Mouse (Mus musculus) brain, embryonic 18.5 days (tissue): ENCODE results near the gene Rnps1.
"Not testable (repeated sequence)": the region's sequence is repeated elsewhere in the genome, so short reads cannot be mapped to it uniquely, and the experiment has no call there.

Experiments
- DNase-seq: peaks from one replicate; pipeline ENCODE4 v3.0.0-alpha.2; 2012; ENCODE audit warnings: low read depth, low spot score

The Rnps1 gene

DNA sequence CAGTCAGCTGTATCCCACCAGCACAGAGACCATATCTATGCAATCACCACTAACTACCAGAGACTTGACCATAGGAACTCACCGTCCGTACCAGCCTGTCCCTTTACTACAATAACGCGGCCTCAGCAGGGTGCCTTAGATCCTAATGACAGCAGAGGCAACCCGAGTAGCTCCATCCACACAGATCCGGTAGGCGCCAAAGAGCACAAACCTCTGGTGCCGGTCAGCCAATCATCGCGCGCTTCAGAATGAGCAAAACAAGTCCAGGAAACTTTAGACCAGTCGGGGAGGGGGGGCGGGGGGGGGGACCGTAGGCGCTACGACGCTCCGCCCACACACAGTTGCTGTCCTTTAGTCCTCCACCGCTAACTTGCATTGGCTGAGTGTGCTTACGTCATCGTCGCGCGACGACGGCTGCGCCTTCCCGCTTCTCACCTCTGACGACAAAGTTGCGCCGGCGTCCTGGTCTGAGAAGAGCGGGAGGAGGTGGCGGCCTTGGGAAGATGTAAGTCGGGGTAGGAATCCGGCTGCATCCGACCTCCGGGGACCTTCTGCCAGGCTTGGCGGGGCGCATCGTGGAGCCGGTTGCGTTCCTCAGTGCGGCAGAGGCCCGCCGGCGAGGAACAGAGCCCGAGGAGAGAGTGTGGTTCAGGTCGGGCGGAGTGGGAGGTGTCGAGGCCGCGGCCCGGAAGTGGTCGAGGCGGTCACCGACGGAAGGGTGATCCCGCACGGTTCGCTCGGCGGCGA, at the start of gene Rnps1:
Gene Rnps1 (plus strand): TSS at position 336 of the 747 bp plus-strand sequence.
- peak; percentile 97 for DNase-seq

DNA sequence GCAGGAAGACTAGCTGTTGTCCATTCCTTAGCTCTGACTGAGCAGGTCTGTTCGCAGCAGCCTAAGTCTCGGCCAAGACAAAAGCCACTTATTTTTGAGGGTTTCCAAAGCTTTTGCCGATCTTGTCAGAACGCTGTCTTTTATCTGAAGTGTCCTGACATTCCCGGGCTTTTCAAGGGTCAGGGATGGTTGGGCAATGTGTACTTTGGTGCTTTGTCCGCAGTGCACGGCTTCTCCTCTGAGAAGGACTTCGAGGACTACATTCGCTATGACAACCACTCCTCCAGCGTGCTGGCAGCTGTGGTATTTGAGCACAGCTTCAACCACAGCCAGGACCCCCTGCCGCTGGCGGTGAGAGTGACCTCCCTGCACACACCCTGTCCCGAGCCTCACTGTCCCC, 48.5 kb upstream of the Rnps1 start:
- DNase-seq, result no peak

DNA sequence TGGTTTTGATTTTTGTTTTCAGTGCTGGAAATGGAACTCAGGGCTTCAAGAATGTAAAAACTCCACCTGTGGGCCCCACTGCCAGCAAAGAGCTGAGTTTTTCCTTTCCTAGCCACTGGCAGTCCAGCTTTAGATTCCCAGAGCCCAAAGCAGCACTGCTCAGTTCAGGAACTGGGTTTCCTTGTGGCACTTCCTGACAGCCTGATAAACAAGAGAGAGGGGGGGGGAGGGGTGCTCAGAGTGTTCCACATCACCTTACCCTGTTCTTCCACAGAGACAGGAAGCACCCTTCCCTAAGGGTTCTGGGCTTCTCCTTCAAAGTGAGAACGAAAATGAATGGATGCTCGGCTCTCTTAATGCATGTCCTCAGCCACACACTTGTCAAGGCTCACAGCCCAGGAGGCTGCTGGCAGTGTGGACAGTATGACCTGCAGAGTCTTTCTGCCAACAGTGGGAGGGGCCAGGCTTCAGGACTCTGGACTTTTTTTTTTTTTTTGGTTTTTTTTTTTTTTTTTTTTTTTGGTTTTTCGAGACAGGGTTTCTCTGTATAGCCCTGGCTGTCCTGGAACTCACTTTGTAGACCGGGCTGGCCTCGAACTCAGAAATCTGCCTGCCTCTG, 39.2 kb upstream of the Rnps1 start:
- DNase-seq, result no peak

GRCm38 (mm10) chr17:24375886-24376285, 38.5 kb upstream of the Rnps1 start:
- DNase-seq, result no peak

GRCm38 (mm10) chr17:24378496-24378895, 35.9 kb upstream of the Rnps1 start:
- DNase-seq, result no peak

- no peak for DNase-seq
These were observed 30.6 kb upstream of the Rnps1 start for GRCm38 (mm10) chr17:24383789-24384188.

DNA sequence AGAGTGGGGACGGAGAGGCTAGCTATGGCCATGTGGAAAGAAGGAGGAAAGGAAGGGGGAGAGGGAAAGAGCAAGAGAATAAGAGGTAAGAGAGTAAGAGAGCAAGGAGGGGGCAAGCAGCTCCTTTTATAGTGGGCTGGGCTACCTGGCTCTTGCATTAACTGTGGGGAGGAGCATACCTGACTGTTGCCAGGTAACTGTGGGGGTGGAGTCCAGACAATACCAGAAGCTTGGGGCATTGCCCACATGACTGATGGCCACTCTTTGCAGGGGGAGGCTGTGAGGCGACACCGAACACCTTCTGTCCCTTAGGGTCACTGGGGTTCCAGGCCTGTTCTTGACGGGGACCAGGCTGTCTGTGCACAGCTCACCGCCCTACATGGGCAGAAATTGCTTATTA, 25.7 kb upstream of the Rnps1 start:
- no peak for DNase-seq

DNA sequence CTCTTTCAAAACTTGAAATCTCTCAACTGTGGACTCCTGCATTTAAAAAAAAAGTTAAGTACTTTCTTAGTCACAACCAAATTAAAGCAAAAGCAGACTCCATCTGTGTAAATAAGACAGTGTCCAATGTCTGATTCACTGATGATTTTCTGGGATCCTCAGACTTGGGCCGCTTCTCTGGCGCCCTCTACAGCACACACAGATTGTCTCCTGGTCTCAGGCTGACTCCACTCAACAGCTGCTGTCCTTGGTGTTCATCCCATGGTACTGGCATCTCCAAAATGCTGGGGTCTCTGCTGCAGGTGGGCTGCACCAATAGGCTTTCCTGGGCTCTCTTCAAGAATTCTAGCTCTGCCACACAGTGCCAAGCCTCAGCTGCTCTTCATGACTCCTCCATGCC, 24.5 kb upstream of the Rnps1 start:
- no peak for DNase-seq

DNA sequence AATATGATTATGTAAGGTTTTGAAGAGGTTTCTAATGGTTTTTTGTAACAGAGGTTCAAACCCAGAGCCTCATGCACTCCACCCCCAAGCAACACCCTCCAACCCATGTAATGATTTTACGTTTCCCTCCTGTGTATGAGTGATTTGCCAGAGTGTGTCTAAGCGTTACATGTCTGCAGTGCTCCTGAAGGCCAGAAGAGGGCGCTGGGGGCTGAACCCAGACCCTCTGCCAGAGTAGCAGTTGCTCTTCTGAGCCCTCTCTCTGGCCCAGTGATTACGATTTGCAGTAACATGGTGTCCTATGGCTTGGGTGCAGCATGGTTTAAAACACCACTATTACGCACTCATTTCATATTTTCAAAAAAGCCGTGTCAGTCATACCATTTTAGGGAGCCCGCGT, 23.2 kb upstream of the Rnps1 start:
- DNase-seq, result no peak

DNA sequence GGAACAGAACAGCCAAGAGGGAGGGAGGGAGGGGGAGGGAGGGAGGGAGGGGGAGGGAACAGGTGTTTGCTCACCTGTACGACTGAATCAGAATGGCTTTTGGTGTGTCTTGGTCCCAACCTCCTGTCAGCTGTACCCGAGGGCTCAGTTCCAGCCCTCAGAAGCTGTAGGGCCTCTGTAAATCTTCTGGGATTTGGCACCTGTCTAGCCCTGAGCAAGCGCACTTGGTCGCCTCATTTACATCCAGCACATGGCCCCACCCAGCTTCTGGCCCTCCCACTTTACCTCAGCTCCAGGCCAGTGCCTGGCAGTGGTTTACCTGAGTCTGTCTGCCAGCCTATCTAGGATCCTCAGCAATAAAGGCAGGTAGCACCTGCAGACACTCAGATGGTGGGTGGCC, 20.8 kb upstream of the Rnps1 start:
- no peak for DNase-seq

- no peak for DNase-seq
These were observed 19.9 kb upstream of the Rnps1 start for GRCm38 (mm10) chr17:24394456-24394855.

- DNase-seq, result no peak
These were observed 12.0 kb upstream of the Rnps1 start for GRCm38 (mm10) chr17:24402371-24402770.

DNA sequence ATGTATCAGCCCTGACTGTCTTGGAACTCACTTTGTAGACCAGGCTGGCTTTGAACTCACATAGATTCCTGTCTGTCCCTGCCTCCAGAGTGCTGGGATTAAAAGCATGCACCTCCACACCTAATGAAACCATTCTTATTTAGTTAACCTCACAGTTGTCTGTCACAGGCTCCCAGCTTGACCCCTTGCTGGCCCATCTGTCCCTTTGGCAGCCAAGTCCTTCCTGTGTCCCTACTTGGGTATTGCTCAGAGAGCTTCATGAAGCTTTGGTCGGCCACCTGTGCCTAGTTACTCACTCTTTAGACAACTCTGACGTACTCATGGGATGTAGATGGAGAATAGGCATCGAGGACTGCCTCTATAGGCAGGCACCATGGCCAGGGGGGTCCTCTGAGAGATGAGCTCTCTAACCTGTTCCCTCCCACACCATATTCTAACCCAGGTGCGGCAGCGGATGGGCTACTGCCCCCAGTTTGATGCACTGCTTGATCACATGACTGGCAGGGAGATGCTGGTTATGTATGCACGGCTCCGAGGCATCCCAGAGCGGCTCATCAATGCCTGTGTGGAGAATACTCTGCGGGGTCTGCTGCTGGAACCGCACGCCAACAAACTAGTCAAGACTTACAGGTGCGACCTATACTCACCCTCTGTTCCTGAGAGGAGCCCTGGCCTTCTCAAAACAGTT, 7.1 kb upstream of the Rnps1 start:
- DNase-seq, result no peak

GRCm38 (mm10) chr17:24413557-24414211, 681 bp upstream of the Rnps1 start:
- DNase-seq, result no peak

GRCm38 (mm10) chr17:24415011-24415410, 646 bp downstream of the Rnps1 start:
- DNase-seq, result no peak

- DNase-seq, result no peak
These were observed 1.8 kb downstream of the Rnps1 start for GRCm38 (mm10) chr17:24416051-24416652.

- DNase-seq, result no peak
These were observed 8.7 kb downstream of the Rnps1 start for GRCm38 (mm10) chr17:24423114-24423513.

- DNase-seq, result no peak
These were observed 10.1 kb downstream of the Rnps1 start for GRCm38 (mm10) chr17:24424489-24424888.

GRCm38 (mm10) chr17:24425326-24425725, 11.0 kb downstream of the Rnps1 start:
- DNase-seq, result not testable (repeated sequence)

DNA sequence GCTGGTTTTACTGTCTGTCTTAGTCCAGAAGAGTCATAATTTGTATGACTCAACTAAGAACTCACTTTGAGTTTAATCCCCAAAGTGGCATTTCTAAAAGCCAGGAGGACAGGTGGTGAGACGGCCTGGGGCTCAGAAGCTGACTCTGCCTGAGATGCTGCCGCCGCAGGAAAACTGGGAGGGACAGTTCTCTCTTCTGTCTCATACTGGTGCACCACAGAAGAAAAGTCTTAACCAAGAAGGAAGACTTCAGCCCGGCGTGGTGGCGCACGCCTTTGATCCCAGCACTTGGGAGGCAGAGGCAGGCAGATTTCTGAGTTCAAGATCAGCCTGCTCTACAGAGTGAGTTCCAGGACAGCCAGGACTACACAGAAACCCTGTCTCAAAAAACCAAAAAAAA, 11.5 kb downstream of the Rnps1 start:
- no peak for DNase-seq

DNA sequence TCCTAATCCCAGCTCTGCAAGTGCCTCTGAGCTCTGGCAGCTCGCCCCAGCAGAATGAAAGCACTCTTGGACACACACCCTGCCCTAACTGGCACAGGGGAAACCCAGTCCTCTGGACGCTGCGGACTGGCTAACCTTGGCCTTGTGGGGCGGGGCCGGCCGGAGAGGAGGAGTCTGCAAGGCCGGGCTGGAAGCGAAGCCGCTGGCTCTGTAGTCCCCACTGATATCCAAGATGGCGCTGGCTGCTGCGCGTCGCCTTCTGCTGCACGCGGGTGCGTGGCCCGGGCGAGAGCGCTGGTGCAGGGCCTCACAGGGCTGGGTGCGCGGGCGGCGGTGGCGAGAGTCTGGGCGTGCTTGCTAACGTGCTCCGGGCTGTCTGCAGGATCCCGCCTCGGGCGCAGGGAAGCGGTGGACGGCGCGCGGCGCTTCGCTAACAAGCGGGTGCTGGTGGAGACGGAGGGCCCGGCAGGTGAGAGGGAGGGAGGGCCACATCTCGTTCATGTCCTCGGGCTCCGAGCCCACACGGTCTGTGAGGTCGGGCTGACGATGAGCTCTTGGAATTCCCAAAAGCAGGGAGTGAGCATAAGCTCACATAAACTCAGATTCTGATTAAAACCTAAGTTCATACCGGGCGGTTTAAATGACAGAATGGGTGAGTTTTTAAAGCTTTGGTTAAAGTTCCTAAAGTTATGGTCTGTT, 12.3 kb downstream of the Rnps1 start, which contains the start of gene Eci1:
Gene Eci1 (plus strand): TSS at position 171 of the 699 bp plus-strand sequence.
- DNase-seq, result peak; percentile 70
